In genomic region chr3:98315181-98315580, GRCm38 (mm10) we compare ENCODE assay signal across 30 mouse cellular contexts. TPM values are rescaled to one million over a fixed set of nuclear protein-coding genes. Genes with fewer than 3 reads are reported as not detected.
A peak's percentile ranks its signal among the peaks of the same experiment; 100 is the strongest.
DNase-seq lines count a peak whose midpoint lies in the region; ATAC-seq and TF ChIP-seq lines count a peak whose summit lies in the region.
"Had no signal": no experiment of that assay in that cellular context is flagged by ENCODE, and none has a peak within 500 bp of the region (broad histone marks: within the 10 kb centered on the region; RNA-seq: fewer than 3 reads in every experiment).

No protein-coding gene starts in this region.

- ATAC-seq in forebrain, embryonic 11.5 days (replicated peaks; ENCODE audit: low FRiP score) = no peak
- ATAC-seq: forebrain, embryonic 15.5 days; hindbrain, postnatal 0 days; inflammation-experienced regulatory T-cells, adult 6 months; Patski had no signal

- TF ChIP-seq CTCF in gastrocnemius, adult 2 months (IDR thresholded peaks at IDR 0.05) = no peak

- 86% methylated on average over 2 of the region's 2 CpGs for WGBS in forebrain, embryonic 11.5 days

- intact Hi-C loops in gastrocnemius, adult 2 months (cut with DNase I) = no loop called here

- no peaks in the 10 kb centered on the region; the same call in 1 of the 2 replicates for H3K36me3 ChIP-seq in forebrain, embryonic 11.5 days (ENCODE audit: control insufficient read depth, insufficient read depth, low read length)
- H3K36me3 ChIP-seq: forebrain, embryonic 15.5 days; G1E had no signal

- H3K27me3 ChIP-seq in forebrain, embryonic 11.5 days (ENCODE audit: control insufficient read depth, insufficient read depth, low read length) = no peaks in the 10 kb centered on the region
- H3K27me3 ChIP-seq: CH12.LX; embryonic facial prominence, embryonic 12.5 days; embryonic facial prominence, embryonic 15.5 days; forebrain, embryonic 12.5 days; forebrain, embryonic 15.5 days; heart, embryonic 13.5 days; Patski had no signal

- no peak overlapping the region for H3K9ac ChIP-seq in forebrain, embryonic 11.5 days (ENCODE audit: low read length)
- H3K9ac ChIP-seq: embryonic facial prominence, embryonic 12.5 days; embryonic facial prominence, embryonic 15.5 days; forebrain, embryonic 12.5 days; forebrain, embryonic 15.5 days; heart, embryonic 13.5 days; hindbrain, embryonic 14.5 days had no signal

- no peaks in the 10 kb centered on the region for H3K9me3 ChIP-seq in forebrain, embryonic 11.5 days (ENCODE audit: control insufficient read depth, low read length)
- H3K9me3 ChIP-seq: embryonic facial prominence, embryonic 12.5 days; embryonic facial prominence, embryonic 15.5 days; forebrain, embryonic 12.5 days; forebrain, embryonic 15.5 days; heart, embryonic 13.5 days had no signal

- peak; percentile 23 to 53 for DNase-seq in cerebellum, postnatal 10 days
- DNase-seq in cerebellum, adult 11 months = no peak
- peak; percentile 51 to 62 for DNase-seq in right cerebral cortex, postnatal 10 days (ENCODE audit: low spot score in 2 of 2)
- DNase-seq in right cerebral cortex, adult 18-20 months = no peak
- DNase-seq in gastrocnemius, adult 2 months = peak; percentile 68
- peak; percentile 50 for DNase-seq in gastrocnemius, postnatal 25 days
- no peak for DNase-seq in neural tube, embryonic 10.5 days (ENCODE audit: extremely low spot score, low spot score)
- DNase-seq in forebrain, embryonic 11.5 days (ENCODE audit: low spot score) = no peak
- DNase-seq: adrenal gland, adult 8-10 months; adrenal gland, postnatal 25 days; B cell, adult 2 months; cerebellum, adult 18-20 months; cerebellum, adult 9-10 months; cerebellum, postnatal 36 days; heart, adult 18-20 months; heart, postnatal 14 days; heart, postnatal 4 days; kidney, adult 11 months; kidney, adult 8-10 months had no signal

- H3K4me2 ChIP-seq in forebrain, embryonic 11.5 days (ENCODE audit: low read depth, low read length, severe bottlenecking) = no peak overlapping the region
- H3K4me2 ChIP-seq: embryonic facial prominence, embryonic 12.5 days; embryonic facial prominence, embryonic 15.5 days; forebrain, embryonic 12.5 days; forebrain, embryonic 15.5 days; heart, embryonic 13.5 days; hindbrain, embryonic 14.5 days had no signal

- H3K27ac ChIP-seq in gastrocnemius, adult 2 months = no peak overlapping the region
- no peak overlapping the region for H3K27ac ChIP-seq in forebrain, embryonic 11.5 days (ENCODE audit: low read depth, low read length)
- H3K27ac ChIP-seq: embryonic facial prominence, embryonic 12.5 days; embryonic facial prominence, embryonic 15.5 days; forebrain, embryonic 12.5 days; forebrain, embryonic 15.5 days; heart, embryonic 13.5 days; hindbrain, embryonic 14.5 days; hindbrain, postnatal 0 days had no signal

- peaks cover 15% of the 10 kb centered on the region; the same call in 1 of the 2 replicates for H3K4me1 ChIP-seq in forebrain, embryonic 11.5 days (replicated peaks; ENCODE audit: control insufficient read depth, insufficient read depth, low read length)

- H3K4me3 ChIP-seq in gastrocnemius, adult 2 months = no peak overlapping the region
- H3K4me3 ChIP-seq in forebrain, embryonic 11.5 days (ENCODE audit: low read depth, low read length) = no peak overlapping the region
- H3K4me3 ChIP-seq: embryonic facial prominence, embryonic 12.5 days; embryonic facial prominence, embryonic 15.5 days; forebrain, embryonic 12.5 days; forebrain, embryonic 15.5 days; heart, embryonic 13.5 days had no signal

RNA-seq across cellular contexts. Expression of gene Phgdh, which starts 24.6 kb away (rescaled TPM):
- 1 to 10 TPM; 1.1 to 1.9 TPM for total RNA-seq in gastrocnemius, adult 2 months (2021)
- 1 to 10 TPM; 2.5 to 7.2 TPM for total RNA-seq in gastrocnemius, postnatal 25 days (2021)
- polyA plus RNA-seq in forebrain, embryonic 11.5 days (2014; fragmentation: Nextera tagmentation; extraction: Ambion mirVana) = 332 and 367 TPM in 2 replicates
- total RNA-seq: G1E had no signal
- polyA plus RNA-seq: G1E had no signal

RNA-seq across cellular contexts. Expression of gene Hmgcs2, which starts 34.9 kb away (rescaled TPM):
- under 1 TPM; 0.56 to 0.71 TPM for total RNA-seq in gastrocnemius, adult 2 months (2021)
- 1 to 10 TPM; 1.2 to 1.4 TPM for total RNA-seq in gastrocnemius, postnatal 25 days (2021)
- 0.63 and 1.2 TPM in 2 replicates for polyA plus RNA-seq in forebrain, embryonic 11.5 days (2014; fragmentation: Nextera tagmentation; extraction: Ambion mirVana)
- total RNA-seq: CH12.LX, G1E had no signal
- polyA plus RNA-seq: G1E; inflammation-experienced regulatory T-cells, adult 6 months had no signal

Comparison
In these comparisons a context has a peak if more than half of its experiments do, and no peak if none do; other contexts are left out.
1. DNase-seq: peak in cerebellum, postnatal 10 days (2 of 2), right cerebral cortex, postnatal 10 days (2 of 2), gastrocnemius, adult 2 months (single experiment) and gastrocnemius, postnatal 25 days (single experiment); none in cerebellum, adult 11 months (single experiment), right cerebral cortex, adult 18-20 months (single experiment), neural tube, embryonic 10.5 days (single experiment) and forebrain, embryonic 11.5 days (single experiment).